Mouse (Mus musculus): ENCODE data around the gene Gm49369.

- TF ChIP-seq CTCF (conservative IDR thresholded peaks at IDR 0.05 in 1 of 2, IDR thresholded peaks at IDR 0.05 in 1 of 2; ENCODE audit: low read depth in 2 of 2, low read length in 2 of 2) (peak in 1 of 2 experiments; percentile 48; a peak in 2 of 4 replicates), MAZ (IDR thresholded peaks at IDR 0.05; ENCODE audit: low read depth, low read length) (no peak), ZKSCAN1 (IDR thresholded peaks at IDR 0.05; ENCODE audit: borderline replicate concordance, low read depth, low read length) (no peak), MAX (IDR thresholded peaks at IDR 0.05; ENCODE audit: low read length) (peak; percentile 38; the same call in 1 of the 2 replicates), EP300 (IDR thresholded peaks at IDR 0.05; ENCODE audit: low read length) (no peak), POLR2A (IDR thresholded peaks at IDR 0.05; ENCODE audit: low read depth, low read length) (no peak), RCOR1 (conservative IDR thresholded peaks at IDR 0.05; ENCODE audit: low read depth, low read length) (no peak), USF2 (conservative IDR thresholded peaks at IDR 0.05; ENCODE audit: low read depth, low read length) (no peak), SIN3A (IDR thresholded peaks at IDR 0.05; ENCODE audit: low read length) (no peak), TBP (conservative IDR thresholded peaks at IDR 0.05; ENCODE audit: low read depth, low read length) (no peak)
Observed at GRCm38 (mm10) chr7:142340269-142340970, 42.0 kb downstream of the Gm49369 start.

All from CH12.LX (cell line).